26 mouse cellular contexts compared by ENCODE assay signal in genomic region chr13:93871681-93872080, GRCm38 (mm10).
DNase-seq lines count a peak whose midpoint lies in the region; ATAC-seq lines count a peak whose summit lies in the region.
"Had no signal": no experiment of that assay in that cellular context is flagged by ENCODE, and none has a peak within 500 bp of the region (broad histone marks: within the 10 kb centered on the region; RNA-seq: fewer than 3 reads in every experiment).

No protein-coding gene starts in this region.

- H3K36me3 ChIP-seq in heart, embryonic 11.5 days (ENCODE audit: control insufficient read depth, insufficient read depth, low read length), result no peaks in the 10 kb centered on the region
- no peaks in the 10 kb centered on the region for H3K36me3 ChIP-seq in embryonic facial prominence, embryonic 15.5 days
- H3K36me3 ChIP-seq: embryonic facial prominence, embryonic 12.5 days; hindbrain, embryonic 10.5 days; intestine, embryonic 15.5 days; limb, embryonic 15.5 days; midbrain, embryonic 12.5 days; neural tube, embryonic 15.5 days had no signal

- H3K4me2 ChIP-seq in heart, embryonic 11.5 days, result peak overlapping the region; percentile 39
- no peak overlapping the region for H3K4me2 ChIP-seq in embryonic facial prominence, embryonic 15.5 days (replicated peaks)
- H3K4me2 ChIP-seq: embryonic facial prominence, embryonic 12.5 days; forebrain, embryonic 13.5 days; intestine, embryonic 15.5 days; limb, embryonic 15.5 days; lung, embryonic 14.5 days; midbrain, embryonic 12.5 days; neural tube, embryonic 15.5 days had no signal

- 0 out of 2 replicates have a peak overlapping the region, but pooled peaks have one; percentile 22 for H3K9ac ChIP-seq in heart, embryonic 11.5 days (ENCODE audit: low read depth, low read length)
- no peak overlapping the region for H3K9ac ChIP-seq in embryonic facial prominence, embryonic 15.5 days
- H3K9ac ChIP-seq: embryonic facial prominence, embryonic 12.5 days; forebrain, embryonic 13.5 days; intestine, embryonic 15.5 days; limb, embryonic 15.5 days; liver, embryonic 14.5 days; lung, embryonic 14.5 days; midbrain, embryonic 12.5 days; neural tube, embryonic 15.5 days had no signal

- ATAC-seq in heart, embryonic 11.5 days (replicated peaks; ENCODE audit: insufficient number of reproducible peaks, low FRiP score, low TSS enrichment), result no peak
- no peak for ATAC-seq in embryonic facial prominence, embryonic 15.5 days (ENCODE audit: insufficient number of reproducible peaks, low FRiP score, low TSS enrichment, low read depth)
- ATAC-seq: activated CD4-positive, CD25-positive, alpha-beta regulatory T cell, adult 4 months; forebrain, embryonic 13.5 days; hindbrain, embryonic 16.5 days; intestine, embryonic 15.5 days had no signal

- H3K4me3 ChIP-seq in heart, embryonic 11.5 days (ENCODE audit: low read depth, low read length), result no peak overlapping the region
- H3K4me3 ChIP-seq in embryonic facial prominence, embryonic 15.5 days (replicated peaks), result no peak overlapping the region
- H3K4me3 ChIP-seq: embryonic facial prominence, embryonic 12.5 days; forebrain, embryonic 13.5 days; hindbrain, embryonic 10.5 days; intestine, embryonic 15.5 days; limb, embryonic 15.5 days; midbrain, embryonic 12.5 days; neural tube, embryonic 15.5 days had no signal

- peaks cover 5% of the 10 kb centered on the region; the same call in 1 of the 2 replicates for H3K9me3 ChIP-seq in heart, embryonic 11.5 days (replicated peaks; ENCODE audit: control insufficient read depth, low read length)
- no peaks in the 10 kb centered on the region for H3K9me3 ChIP-seq in embryonic facial prominence, embryonic 15.5 days (replicated peaks)
- H3K9me3 ChIP-seq: forebrain, embryonic 13.5 days; hindbrain, embryonic 10.5 days; intestine, embryonic 15.5 days; limb, embryonic 15.5 days; midbrain, embryonic 12.5 days had no signal

- intact Hi-C loops in heart, postnatal 25 days (cut with DNase I), result no loop called here
- intact Hi-C loops in left cerebral cortex, postnatal 4 days (cut with DNase I), result no loop called here

- peak overlapping the region; percentile 41; the same call in 1 of the 2 replicates for H3K27ac ChIP-seq in heart, embryonic 11.5 days (ENCODE audit: low read depth, low read length)
- peak overlapping the region; percentile 61 for H3K27ac ChIP-seq in embryonic facial prominence, embryonic 15.5 days (replicated peaks)
- H3K27ac ChIP-seq: embryonic facial prominence, embryonic 12.5 days; forebrain, embryonic 13.5 days; hindbrain, embryonic 10.5 days; intestine, embryonic 15.5 days; limb, embryonic 15.5 days; liver, embryonic 14.5 days; midbrain, embryonic 12.5 days; neural tube, embryonic 15.5 days had no signal

- WGBS in heart, embryonic 11.5 days (ENCODE audit: insufficient replicate concordance), result 35% methylated on average over 10 of the region's 10 CpGs
- WGBS in embryonic facial prominence, embryonic 15.5 days, result 56% methylated on average over 10 of the region's 10 CpGs

- DNase-seq in heart, postnatal 25 days (ENCODE audit: low spot score), result no peak
- DNase-seq in left cerebral cortex, adult 18-20 months (ENCODE audit: low spot score in 2 of 2), result peak; percentile 7 to 27
- DNase-seq in left cerebral cortex, postnatal 4 days, result no peak
- DNase-seq in brain, adult 2 months (ENCODE audit: low read depth, low spot score), result peak; percentile 62
- DNase-seq in retina, postnatal 1 day, result no peak
- DNase-seq: adrenal gland, adult 8-10 months; cerebellum, adult 18-20 months; cerebellum, postnatal 14 days; gastrocnemius, postnatal 25 days; kidney, adult 8-10 months; kidney, postnatal 10 days; lung, embryonic 14.5 days; thymus, adult 2 months; thymus, postnatal 4 days had no signal

- H3K27me3 ChIP-seq in heart, embryonic 11.5 days (ENCODE audit: control insufficient read depth, insufficient read depth, low read length), result no peaks in the 10 kb centered on the region
- no peaks in the 10 kb centered on the region for H3K27me3 ChIP-seq in embryonic facial prominence, embryonic 15.5 days
- H3K27me3 ChIP-seq: embryonic facial prominence, embryonic 12.5 days; forebrain, embryonic 13.5 days; intestine, embryonic 15.5 days; limb, embryonic 15.5 days; midbrain, embryonic 12.5 days; neural tube, embryonic 15.5 days had no signal

- no peaks in the 10 kb centered on the region for H3K4me1 ChIP-seq in heart, embryonic 11.5 days (ENCODE audit: control insufficient read depth, insufficient read depth, low read length)
- peaks cover 12% of the 10 kb centered on the region; the same call in 1 of the 2 replicates for H3K4me1 ChIP-seq in embryonic facial prominence, embryonic 15.5 days
- H3K4me1 ChIP-seq: forebrain, embryonic 13.5 days; intestine, embryonic 15.5 days; limb, embryonic 15.5 days; midbrain, embryonic 12.5 days; neural tube, embryonic 15.5 days had no signal

Comparison
In these comparisons a context has a peak if more than half of its experiments do, and no peak if none do; other contexts are left out.
1. DNase-seq: peak in left cerebral cortex, adult 18-20 months (2 of 2) and brain, adult 2 months (single experiment); none in heart, postnatal 25 days (single experiment), left cerebral cortex, postnatal 4 days (single experiment) and retina, postnatal 1 day (single experiment).